Mouse (Mus musculus) CH12.LX (cell line): Measurements from ENCODE around the gene Stox2.
"Not testable (repeated sequence)": the region's sequence is repeated elsewhere in the genome, so short reads cannot be mapped to it uniquely, and the experiment has no call there.

Experiments
- CTCF ChIP-seq, 2 experiments: IDR thresholded peaks in 1 of 2; conservative IDR thresholded peaks in 1 of 2; 2 replicates each; pipeline ENCODE4 v1.5.1; 2011 to 2012; ENCODE audit warnings: low read depth in 2 of 2, low read length in 2 of 2, improper control_type of control experiment in 1 of 2, inconsistent platforms in 1 of 2, mild to moderate bottlenecking in 1 of 2, moderate library complexity in 1 of 2
- E2F4 ChIP-seq: IDR thresholded peaks from 2 replicates; pipeline ENCODE4 v1.6.1; 2011; ENCODE audit warnings: low read depth, low read length, improper control_type of control experiment; ENCODE audit not compliant: insufficient replicate concordance
- ELF1 ChIP-seq: IDR thresholded peaks from 2 replicates; pipeline ENCODE4 v1.6.1; 2014; ENCODE audit warnings: low read depth, mild to moderate bottlenecking, inconsistent platforms, low read length, improper control_type of control experiment
- EP300 ChIP-seq: IDR thresholded peaks from 2 replicates; pipeline ENCODE4 v1.6.1; 2011; ENCODE audit warnings: low read length, improper control_type of control experiment
- HCFC1 ChIP-seq: IDR thresholded peaks from 2 replicates; pipeline ENCODE4 v1.6.1; 2012; ENCODE audit warnings: low read depth, mild to moderate bottlenecking, inconsistent platforms, low read length, improper control_type of control experiment
- JUND ChIP-seq: conservative IDR thresholded peaks from 2 replicates; pipeline ENCODE4 v1.6.1; 2011; ENCODE audit warnings: low read depth, low read length, improper control_type of control experiment
- MAZ ChIP-seq: IDR thresholded peaks from 2 replicates; pipeline ENCODE4 v1.6.1; 2012; ENCODE audit warnings: low read depth, mild to moderate bottlenecking, inconsistent platforms, low read length, improper control_type of control experiment, moderate library complexity
- MXI1 ChIP-seq: IDR thresholded peaks from 2 replicates; pipeline ENCODE4 v1.6.1; 2011; ENCODE audit warnings: mild to moderate bottlenecking, low read depth, low read length, improper control_type of control experiment
- PAX5 ChIP-seq: IDR thresholded peaks from 2 replicates; pipeline ENCODE4 v1.6.1; 2012; ENCODE audit warnings: low read length, inconsistent platforms, mixed read lengths
- POLR2A ChIP-seq: IDR thresholded peaks from 2 replicates; pipeline ENCODE4 v1.6.1; 2011; ENCODE audit warnings: low read depth, mild to moderate bottlenecking, improper control_type of control experiment, low read length
- POLR2AphosphoS2 ChIP-seq: IDR thresholded peaks from 2 replicates; pipeline ENCODE4 v1.6.1; 2011; ENCODE audit warnings: low read depth, low read length, improper control_type of control experiment
- TBP ChIP-seq: conservative IDR thresholded peaks from 2 replicates; pipeline ENCODE4 v1.6.1; 2011; ENCODE audit warnings: low read depth, low read length, improper control_type of control experiment
- USF1 ChIP-seq: IDR thresholded peaks from 2 replicates; pipeline ENCODE4 v1.6.1; 2014; ENCODE audit warnings: low read depth, mild to moderate bottlenecking, inconsistent platforms, low read length, improper control_type of control experiment
- USF2 ChIP-seq: conservative IDR thresholded peaks from 2 replicates; pipeline ENCODE4 v1.6.1; 2011; ENCODE audit warnings: low read depth, low read length, improper control_type of control experiment

GRCm38 (mm10) chr8:47449211-47449610 is 3.0 kb upstream of the Stox2 start:
- not testable (repeated sequence) for TF ChIP-seq CTCF (conservative IDR thresholded peaks at IDR 0.05 in 1 of 2, IDR thresholded peaks at IDR 0.05 in 1 of 2; ENCODE audit: low read depth in 2 of 2, low read length in 2 of 2); EP300; MXI1; JUND; MAZ; USF1; POLR2A; PAX5; POLR2AphosphoS2; E2F4; USF2; HCFC1; ELF1; TBP
